Mouse (Mus musculus): ENCODE results near the gene Dph1. TPM values are rescaled to one million over a fixed set of nuclear protein-coding genes. Genes with fewer than 3 reads are reported as not detected.

Gene Dph1
- polyA plus RNA-seq, 1 experiment from 2014 or later, result 14.0 TPM

GRCm38 (mm10) chr11:75224062-75224461 lies 33.0 kb upstream of the Dph1 start:
- Histone ChIP-seq H3K27ac (ENCODE audit: low read length) (no peak overlapping the region), H3K4me2 (ENCODE audit: low read length) (no peak overlapping the region), H3K4me1 (ENCODE audit: control insufficient read depth, insufficient read depth, low read length) (peaks cover 6% of the 10 kb centered on the region), H3K27me3 (ENCODE audit: control insufficient read depth, insufficient read depth, low read depth, low read length) (no peaks in the 10 kb centered on the region), H3K9ac (ENCODE audit: low read depth, low read length) (no peak overlapping the region), H3K9me3 (replicated peaks; ENCODE audit: control insufficient read depth, low read length, poor library complexity, severe bottlenecking) (no peaks in the 10 kb centered on the region), H3K4me3 (ENCODE audit: low read depth, low read length) (no peak overlapping the region), H3K36me3 (ENCODE audit: control insufficient read depth, insufficient read depth, low read length) (no peaks in the 10 kb centered on the region)
- 77% methylated on average over 12 of the region's 12 CpGs for WGBS
- ATAC-seq, result no peak

- WGBS, result 48% methylated on average over 5 of the region's 6 CpGs
- Histone ChIP-seq H3K27ac (ENCODE audit: low read length) (no peak overlapping the region), H3K9me3 (replicated peaks; ENCODE audit: control insufficient read depth, low read length, poor library complexity, severe bottlenecking) (no peaks in the 10 kb centered on the region), H3K27me3 (ENCODE audit: control insufficient read depth, insufficient read depth, low read depth, low read length) (no peaks in the 10 kb centered on the region), H3K4me1 (ENCODE audit: control insufficient read depth, insufficient read depth, low read length) (peaks cover 14% of the 10 kb centered on the region), H3K36me3 (ENCODE audit: control insufficient read depth, insufficient read depth, low read length) (no peaks in the 10 kb centered on the region), H3K4me2 (ENCODE audit: low read length) (no peak overlapping the region), H3K4me3 (ENCODE audit: low read depth, low read length) (no peak overlapping the region), H3K9ac (ENCODE audit: low read depth, low read length) (no peak overlapping the region)
- no peak for ATAC-seq
Observed at GRCm38 (mm10) chr11:75220517-75221145, 29.6 kb upstream of the Dph1 start.

GRCm38 (mm10) chr11:75220115-75220514 lies 29.1 kb upstream of the Dph1 start:
- no peak overlapping the region for H3K4me3 ChIP-seq (ENCODE audit: low read depth, low read length)
- H3K9me3 ChIP-seq (replicated peaks; ENCODE audit: control insufficient read depth, low read length, poor library complexity, severe bottlenecking), result no peaks in the 10 kb centered on the region
- H3K36me3 ChIP-seq (ENCODE audit: control insufficient read depth, insufficient read depth, low read length), result no peaks in the 10 kb centered on the region
- H3K4me1 ChIP-seq (ENCODE audit: control insufficient read depth, insufficient read depth, low read length), result peaks cover 19% of the 10 kb centered on the region
- no peak overlapping the region for H3K27ac ChIP-seq (ENCODE audit: low read length)
- no peak overlapping the region for H3K9ac ChIP-seq (ENCODE audit: low read depth, low read length)
- 22% methylated on average over 9 of the region's 9 CpGs for WGBS
- no peaks in the 10 kb centered on the region for H3K27me3 ChIP-seq (ENCODE audit: control insufficient read depth, insufficient read depth, low read depth, low read length)
- ATAC-seq, result no peak
- H3K4me2 ChIP-seq (ENCODE audit: low read length), result no peak overlapping the region

- Histone ChIP-seq H3K9ac (ENCODE audit: low read depth, low read length) (peak overlapping the region; percentile 62), H3K27ac (ENCODE audit: low read length) (peak overlapping the region; percentile 70), H3K4me3 (ENCODE audit: low read depth, low read length) (peak overlapping the region; percentile 25), H3K4me2 (ENCODE audit: low read length) (peak overlapping the region; percentile 65), H3K4me1 (ENCODE audit: control insufficient read depth, insufficient read depth, low read length) (peaks cover 68% of the 10 kb centered on the region), H3K27me3 (ENCODE audit: control insufficient read depth, insufficient read depth, low read depth, low read length) (no peaks in the 10 kb centered on the region), H3K36me3 (ENCODE audit: control insufficient read depth, insufficient read depth, low read length) (no peaks in the 10 kb centered on the region), H3K9me3 (replicated peaks; ENCODE audit: control insufficient read depth, low read length, poor library complexity, severe bottlenecking) (no peaks in the 10 kb centered on the region)
- 19% methylated on average over 10 of the region's 13 CpGs for WGBS
- ATAC-seq, result peak; percentile 20; the same call in 1 of the 2 replicates
Observed at GRCm38 (mm10) chr11:75214081-75214950, 23.3 kb upstream of the Dph1 start.

- Histone ChIP-seq H3K4me2 (ENCODE audit: low read length) (peak overlapping the region; percentile 65), H3K4me3 (ENCODE audit: low read depth, low read length) (peak overlapping the region; percentile 25), H3K36me3 (ENCODE audit: control insufficient read depth, insufficient read depth, low read length) (no peaks in the 10 kb centered on the region), H3K27ac (ENCODE audit: low read length) (peak overlapping the region; percentile 70), H3K9me3 (replicated peaks; ENCODE audit: control insufficient read depth, low read length, poor library complexity, severe bottlenecking) (no peaks in the 10 kb centered on the region), H3K27me3 (ENCODE audit: control insufficient read depth, insufficient read depth, low read depth, low read length) (no peaks in the 10 kb centered on the region), H3K9ac (ENCODE audit: low read depth, low read length) (peak overlapping the region; percentile 62), H3K4me1 (ENCODE audit: control insufficient read depth, insufficient read depth, low read length) (peaks cover 71% of the 10 kb centered on the region)
- peak; percentile 53 for ATAC-seq
- WGBS, result 3% methylated on average over 35 of the region's 35 CpGs
Observed at GRCm38 (mm10) chr11:75213372-75214080, 22.5 kb upstream of the Dph1 start.

- Histone ChIP-seq H3K27ac (ENCODE audit: low read length) (peak overlapping the region; percentile 88), H3K27me3 (ENCODE audit: control insufficient read depth, insufficient read depth, low read depth, low read length) (no peaks in the 10 kb centered on the region), H3K4me3 (ENCODE audit: low read depth, low read length) (no peak overlapping the region), H3K9me3 (replicated peaks; ENCODE audit: control insufficient read depth, low read length, poor library complexity, severe bottlenecking) (no peaks in the 10 kb centered on the region), H3K9ac (ENCODE audit: low read depth, low read length) (no peak overlapping the region), H3K4me2 (ENCODE audit: low read length) (no peak overlapping the region), H3K4me1 (ENCODE audit: control insufficient read depth, insufficient read depth, low read length) (peaks cover 71% of the 10 kb centered on the region), H3K36me3 (ENCODE audit: control insufficient read depth, insufficient read depth, low read length) (no peaks in the 10 kb centered on the region)
- 34% methylated on average over 3 of the region's 3 CpGs for WGBS
- ATAC-seq, result no peak
Observed at GRCm38 (mm10) chr11:75212876-75213275, 21.8 kb upstream of the Dph1 start.

- H3K9me3 ChIP-seq (replicated peaks; ENCODE audit: control insufficient read depth, low read length, poor library complexity, severe bottlenecking), result no peaks in the 10 kb centered on the region
- ATAC-seq, result peak; percentile 20; the same call in 1 of the 2 replicates
- peak overlapping the region; percentile 88 for H3K27ac ChIP-seq (ENCODE audit: low read length)
- peak overlapping the region; percentile 29; the same call in 1 of the 2 replicates for H3K4me2 ChIP-seq (ENCODE audit: low read length)
- H3K27me3 ChIP-seq (ENCODE audit: control insufficient read depth, insufficient read depth, low read depth, low read length), result no peaks in the 10 kb centered on the region
- 31% methylated on average over 8 of the region's 8 CpGs for WGBS
- H3K4me1 ChIP-seq (ENCODE audit: control insufficient read depth, insufficient read depth, low read length), result peaks cover 71% of the 10 kb centered on the region
- no peak overlapping the region for H3K4me3 ChIP-seq (ENCODE audit: low read depth, low read length)
- no peaks in the 10 kb centered on the region for H3K36me3 ChIP-seq (ENCODE audit: control insufficient read depth, insufficient read depth, low read length)
- H3K9ac ChIP-seq (ENCODE audit: low read depth, low read length), result peak overlapping the region; percentile 34; the same call in 1 of the 2 replicates
Observed at GRCm38 (mm10) chr11:75212031-75212667, 21.1 kb upstream of the Dph1 start.

- no peak overlapping the region for H3K9ac ChIP-seq (ENCODE audit: low read depth, low read length)
- no peak overlapping the region for H3K4me2 ChIP-seq (ENCODE audit: low read length)
- no peaks in the 10 kb centered on the region for H3K36me3 ChIP-seq (ENCODE audit: control insufficient read depth, insufficient read depth, low read length)
- no peak overlapping the region for H3K4me3 ChIP-seq (ENCODE audit: low read depth, low read length)
- peaks cover 64% of the 10 kb centered on the region for H3K4me1 ChIP-seq (ENCODE audit: control insufficient read depth, insufficient read depth, low read length)
- WGBS, result 30% methylated on average over 6 of the region's 6 CpGs
- no peaks in the 10 kb centered on the region for H3K27me3 ChIP-seq (ENCODE audit: control insufficient read depth, insufficient read depth, low read depth, low read length)
- H3K27ac ChIP-seq (ENCODE audit: low read length), result peak overlapping the region; percentile 78
- ATAC-seq, result no peak
- no peaks in the 10 kb centered on the region for H3K9me3 ChIP-seq (replicated peaks; ENCODE audit: control insufficient read depth, low read length, poor library complexity, severe bottlenecking)
Observed at GRCm38 (mm10) chr11:75210755-75211154, 19.7 kb upstream of the Dph1 start.
